Mouse (Mus musculus) stomach, postnatal 0 days (tissue): Measurements from ENCODE around the gene Shisa8. TPM values are rescaled to one million over a fixed set of nuclear protein-coding genes. Genes with fewer than 3 reads are reported as not detected.

Source experiments
- ATAC-seq: fragments of 200-750 bp; cut with Nextera tagmentation; 2 replicates; pipeline ENCODE4 v1.8.0; 2017; ENCODE audit not compliant: low FRiP score, low TSS enrichment
- DNase-seq: peaks from one replicate; pipeline ENCODE4 v3.0.0-alpha.2; 2016; ENCODE audit warnings: low spot score
- H3K27ac ChIP-seq: fragments of 300-500 bp; sonication (generic); replicated peaks from 2 replicates; pipeline ENCODE4 v1.5.1; 2014; ENCODE audit warnings: mild to moderate bottlenecking, control low read depth
- H3K27me3 ChIP-seq: fragments of 300-500 bp; sonication (generic); 2 replicates; pipeline ENCODE4 v1.6.1; 2014; ENCODE audit warnings: low read length; ENCODE audit not compliant: control insufficient read depth, insufficient read depth
- H3K36me3 ChIP-seq: fragments of 300-500 bp; sonication (generic); 2 replicates; pipeline ENCODE4 v1.6.1; 2014; ENCODE audit warnings: low read length, mixed read lengths; ENCODE audit not compliant: control insufficient read depth, insufficient read depth
- H3K4me1 ChIP-seq: fragments of 300-500 bp; sonication (generic); replicated peaks from 2 replicates; pipeline ENCODE4 v1.6.1; 2014; ENCODE audit warnings: antibody characterized with exemption; ENCODE audit not compliant: control insufficient read depth, insufficient read depth
- H3K4me2 ChIP-seq: fragments of 300-500 bp; sonication (generic); replicated peaks from 2 replicates; pipeline ENCODE4 v1.6.1; 2014; ENCODE audit warnings: low read depth, mild to moderate bottlenecking, control low read depth, moderate library complexity
- H3K4me3 ChIP-seq: fragments of 300-500 bp; sonication (generic); 2 replicates; pipeline ENCODE4 v1.5.1; 2014; ENCODE audit warnings: low read depth, low read length, control low read depth
- H3K9ac ChIP-seq: fragments of 300-500 bp; sonication (generic); 2 replicates; pipeline ENCODE4 v1.6.1; 2014; ENCODE audit warnings: mild to moderate bottlenecking, low read length, control low read depth, mixed read lengths
- H3K9me3 ChIP-seq: fragments of 300-500 bp; sonication (generic); 2 replicates; pipeline ENCODE4 v1.6.1; 2016; ENCODE audit warnings: low read length; ENCODE audit not compliant: control insufficient read depth
- CTCF ChIP-seq: IDR thresholded peaks from 2 replicates; pipeline ENCODE4 v1.5.1; 2016; ENCODE audit warnings: antibody characterized with exemption, low read depth, mild to moderate bottlenecking, moderate library complexity
- EP300 ChIP-seq: optimal IDR thresholded peaks from 2 replicates; pipeline ENCODE3; 2016; ENCODE audit warnings: antibody characterized with exemption
- WGBS: fragments of 180-500 bp; shearing (Covaris S2); extraction: QIAGEN DNeasy Blood & Tissue Kit; methylation state at CpG from one replicate; pipeline ENCODE4 v1.1.7; 2014; 5-methylcytosine and 5-hydroxymethylcytosine counted together
- polyA plus RNA-seq: library from polyadenylated mRNA; unstranded; fragments of >200 nt; fragmentation: Nextera tagmentation; extraction: Ambion mirVana; gene quantifications from 2 replicates; pipeline ENCODE4 v1.2.1, GENCODE M21; 2015

The Shisa8 gene
- polyA plus RNA-seq, 1 experiment from 2014 or later, result 0.06 TPM

DNA sequence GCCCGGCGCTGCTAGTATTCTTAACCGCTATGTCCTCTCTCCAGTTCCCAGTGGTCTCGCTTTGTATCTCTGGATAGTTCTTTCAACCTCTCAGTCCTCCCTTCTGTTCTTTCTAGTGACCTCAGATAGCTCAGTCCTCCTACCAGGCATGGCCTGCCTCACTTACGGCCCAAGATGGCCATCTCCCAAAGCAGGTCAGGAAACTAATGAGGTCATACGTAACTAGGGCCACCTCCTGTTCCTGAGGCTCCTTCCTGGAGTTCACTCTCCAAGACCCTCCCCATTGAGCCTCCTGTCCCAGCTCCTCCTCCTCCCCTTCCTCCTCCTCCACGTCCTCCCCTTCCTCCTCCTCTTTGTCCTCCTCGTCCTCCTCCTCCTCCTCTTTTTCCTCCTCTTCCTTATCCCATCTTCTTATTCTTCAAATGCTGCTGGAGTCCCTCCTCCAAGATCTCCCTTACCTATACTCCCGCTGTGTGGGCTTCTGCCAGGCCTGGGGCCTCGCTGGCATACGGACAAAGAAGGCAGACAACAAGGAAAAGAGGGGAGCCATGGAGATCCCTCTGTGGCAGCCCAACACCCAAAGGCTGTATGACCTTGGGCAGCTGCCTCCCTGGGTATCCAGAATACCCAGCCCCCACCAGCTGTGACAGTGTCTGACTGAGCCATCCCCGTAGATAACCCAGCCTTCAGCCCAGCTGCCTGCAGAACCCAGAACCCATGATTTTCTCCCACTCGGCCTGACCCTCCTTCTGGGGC lies 3.1 kb downstream of the Shisa8 start:
- DNase-seq (no peak), ATAC-seq (no peak)
- no peak overlapping the region for H3K4me2 ChIP-seq
- H3K4me3 ChIP-seq, result no peak overlapping the region
- peaks cover 12% of the 10 kb centered on the region for H3K36me3 ChIP-seq
- H3K9me3 ChIP-seq, result no peaks in the 10 kb centered on the region
- no peak for TF ChIP-seq CTCF
- no peak for TF ChIP-seq EP300
- peaks cover 6% of the 10 kb centered on the region; the same call in 1 of the 2 replicates for H3K27me3 ChIP-seq
- peaks cover 5% of the 10 kb centered on the region; the same call in 1 of the 2 replicates for H3K4me1 ChIP-seq
- H3K9ac ChIP-seq, result no peak overlapping the region
- no peak overlapping the region for H3K27ac ChIP-seq
- WGBS, result 86% methylated on average over 13 of the region's 13 CpGs

GRCm38 (mm10) chr15:82208307-82208706 lies 4.3 kb downstream of the Shisa8 start:
- H3K4me2 ChIP-seq, result no peak overlapping the region
- ATAC-seq (no peak), DNase-seq (no peak)
- no peak overlapping the region for H3K4me3 ChIP-seq
- no peak overlapping the region for H3K9ac ChIP-seq
- 88% methylated on average over 8 of the region's 8 CpGs for WGBS
- H3K27me3 ChIP-seq, result peaks cover 5% of the 10 kb centered on the region; the same call in 1 of the 2 replicates
- no peak for TF ChIP-seq CTCF
- TF ChIP-seq EP300, result no peak
- H3K9me3 ChIP-seq, result no peaks in the 10 kb centered on the region
- H3K27ac ChIP-seq, result no peak overlapping the region
- peaks cover 5% of the 10 kb centered on the region; the same call in 1 of the 2 replicates for H3K4me1 ChIP-seq
- H3K36me3 ChIP-seq, result peaks cover 19% of the 10 kb centered on the region

DNA sequence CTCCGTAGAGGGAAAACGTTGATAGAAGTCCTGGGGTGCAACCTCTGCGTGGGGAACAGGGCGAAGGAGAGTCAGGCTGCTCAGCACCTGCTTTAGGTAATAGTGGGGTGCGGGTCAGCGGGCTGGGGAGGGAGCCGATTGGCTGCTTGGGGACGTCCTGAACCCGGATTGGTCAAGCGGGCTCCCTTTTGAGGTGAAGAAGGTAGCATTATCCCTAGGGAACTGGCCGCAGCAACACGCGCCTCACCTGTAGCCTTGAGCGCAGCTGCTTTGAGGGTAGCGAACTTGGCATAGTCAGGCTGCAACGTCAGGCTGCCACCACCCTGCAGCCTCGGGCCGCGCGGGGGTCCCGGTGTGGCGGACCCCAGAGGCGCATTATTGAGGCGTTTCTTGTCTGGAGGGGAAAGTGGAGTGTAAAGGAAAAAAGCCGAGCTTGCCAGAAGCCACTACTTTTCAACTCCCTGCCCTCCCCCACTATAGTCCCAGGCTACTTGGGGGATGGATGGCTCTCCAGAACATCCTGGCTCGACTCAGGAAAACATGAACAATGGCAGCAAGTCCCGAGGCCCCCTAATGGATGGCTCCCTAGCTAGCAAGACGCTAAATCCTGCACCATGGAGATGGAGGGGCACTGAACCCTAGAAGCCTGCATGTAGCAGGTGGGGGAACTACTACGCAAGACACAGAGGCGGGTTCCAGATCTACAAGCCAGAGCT lies 5.0 kb downstream of the Shisa8 start:
- ATAC-seq (no peak), DNase-seq (no peak)
- TF ChIP-seq EP300 (no peak), CTCF (no peak)
- Histone ChIP-seq H3K27ac (no peak overlapping the region), H3K27me3 (peaks cover 4% of the 10 kb centered on the region; the same call in 1 of the 2 replicates), H3K4me2 (no peak overlapping the region), H3K9me3 (no peaks in the 10 kb centered on the region), H3K4me1 (peaks cover 5% of the 10 kb centered on the region; the same call in 1 of the 2 replicates), H3K36me3 (peaks cover 25% of the 10 kb centered on the region), H3K9ac (no peak overlapping the region), H3K4me3 (no peak overlapping the region)
- WGBS, result 39% methylated on average over 30 of the region's 30 CpGs

DNA sequence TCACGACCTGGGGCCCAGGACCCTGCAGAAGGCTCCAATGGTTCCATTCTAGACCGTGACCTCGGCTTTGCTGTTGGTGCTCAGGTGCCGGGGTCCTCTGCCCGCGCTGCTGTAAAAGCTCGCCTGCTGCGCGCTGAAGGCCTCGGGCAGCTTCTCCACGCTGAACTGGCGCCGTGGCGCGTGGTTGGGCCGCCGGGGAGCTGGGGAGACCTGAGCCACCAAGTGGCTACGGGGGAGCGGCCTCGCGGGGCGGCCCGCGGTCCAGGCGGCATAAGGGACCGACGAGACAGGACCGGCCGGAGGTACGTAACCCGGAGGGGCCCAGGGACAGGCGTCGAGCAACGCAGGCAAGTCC lies 5.5 kb downstream of the Shisa8 start:
- no peak for TF ChIP-seq EP300
- H3K4me2 ChIP-seq, result no peak overlapping the region
- WGBS, result 32% methylated on average over 33 of the region's 34 CpGs
- no peak overlapping the region for H3K9ac ChIP-seq
- H3K27ac ChIP-seq, result no peak overlapping the region
- H3K9me3 ChIP-seq, result no peaks in the 10 kb centered on the region
- DNase-seq (no peak), ATAC-seq (no peak)
- H3K4me3 ChIP-seq, result no peak overlapping the region
- peaks cover 28% of the 10 kb centered on the region for H3K36me3 ChIP-seq
- peaks cover 5% of the 10 kb centered on the region; the same call in 1 of the 2 replicates for H3K4me1 ChIP-seq
- peaks cover 4% of the 10 kb centered on the region; the same call in 1 of the 2 replicates for H3K27me3 ChIP-seq

DNA sequence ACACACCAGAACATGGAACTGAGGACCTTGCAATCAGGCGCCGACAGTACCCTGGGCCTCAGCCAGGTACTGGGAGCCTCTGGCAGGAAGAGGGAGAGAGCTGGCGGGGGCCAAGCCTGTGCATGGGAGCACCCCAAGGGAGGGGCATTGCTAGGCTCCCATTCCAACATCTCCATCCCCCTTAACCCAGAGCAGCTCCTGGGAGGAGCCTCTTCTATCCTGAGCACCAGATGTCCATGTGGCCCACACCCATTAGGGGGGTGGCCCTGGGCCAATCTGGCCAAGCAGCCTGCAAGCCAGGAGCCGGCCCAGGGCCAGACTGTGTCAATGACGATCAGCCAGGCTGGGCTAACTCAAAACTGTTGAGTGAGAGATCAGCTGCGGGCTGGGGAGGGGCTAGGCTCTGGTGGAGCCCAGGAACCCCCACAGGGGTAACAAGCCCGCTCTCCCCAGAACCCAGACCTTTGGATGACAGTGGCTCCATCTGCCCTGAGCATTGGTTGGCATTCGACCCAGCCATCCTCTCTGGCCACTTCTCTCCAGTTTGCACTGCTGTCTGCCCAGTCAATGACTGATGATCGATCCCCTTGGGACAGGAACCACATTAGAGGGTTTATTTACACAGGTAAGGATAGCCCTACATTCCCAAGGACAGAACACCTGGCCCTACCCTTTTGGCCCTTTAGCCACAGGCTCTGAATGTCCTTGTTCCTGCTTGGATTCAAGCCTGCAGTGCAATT lies 6.1 kb downstream of the Shisa8 start:
- no peak for TF ChIP-seq EP300
- TF ChIP-seq CTCF, result no peak
- Histone ChIP-seq H3K9ac (no peak overlapping the region), H3K4me3 (no peak overlapping the region), H3K27me3 (peaks cover 4% of the 10 kb centered on the region; the same call in 1 of the 2 replicates), H3K36me3 (peaks cover 30% of the 10 kb centered on the region), H3K4me2 (no peak overlapping the region), H3K9me3 (no peaks in the 10 kb centered on the region), H3K27ac (no peak overlapping the region), H3K4me1 (peaks cover 5% of the 10 kb centered on the region; the same call in 1 of the 2 replicates)
- DNase-seq (peak; percentile 46), ATAC-seq (peak; percentile 63)
- 43% methylated on average over 9 of the region's 9 CpGs for WGBS
